Mouse (Mus musculus) brain, adult 2 months (tissue): ENCODE data around the gene Neto2.

Experiments
- DNase-seq: peaks from one replicate; pipeline ENCODE4 v3.0.0; 2011; ENCODE audit warnings: low read depth, low spot score

Neto2 gene

GRCm38 (mm10) chr8:85602737-85603136 is 98.0 kb downstream of the Neto2 start:
- no peak for DNase-seq

- DNase-seq, result no peak
These were observed 99.0 kb downstream of the Neto2 start for GRCm38 (mm10) chr8:85601741-85602140.

GRCm38 (mm10) chr8:85597413-85598191 is 103.1 kb downstream of the Neto2 start:
- peak; percentile 28 for DNase-seq

- no peak for DNase-seq
These were observed 105.3 kb downstream of the Neto2 start for GRCm38 (mm10) chr8:85595391-85595790.

- no peak for DNase-seq
These were observed 105.7 kb downstream of the Neto2 start for GRCm38 (mm10) chr8:85594983-85595382.

GRCm38 (mm10) chr8:85593324-85593723 is 107.4 kb downstream of the Neto2 start:
- DNase-seq, result no peak

GRCm38 (mm10) chr8:85591532-85591931 is 109.2 kb downstream of the Neto2 start:
- DNase-seq, result no peak

- DNase-seq, result no peak
These were observed 110.5 kb downstream of the Neto2 start for GRCm38 (mm10) chr8:85590258-85590657.

- DNase-seq, result no peak
These were observed 112.1 kb downstream of the Neto2 start for GRCm38 (mm10) chr8:85588596-85588995.
